Mouse (Mus musculus): Measurements from ENCODE around the gene 4430402I18Rik. TPM values are rescaled to one million over a fixed set of nuclear protein-coding genes. Genes with fewer than 3 reads are reported as not detected.

4430402I18Rik gene
- total RNA-seq, 2 experiments from 2014 or later, result 27.8 to 33.8 TPM

- no peak for DNase-seq
Measured at GRCm38 (mm10) chr19:28968178-28968577, 578 bp upstream of the 4430402I18Rik start.

DNA sequence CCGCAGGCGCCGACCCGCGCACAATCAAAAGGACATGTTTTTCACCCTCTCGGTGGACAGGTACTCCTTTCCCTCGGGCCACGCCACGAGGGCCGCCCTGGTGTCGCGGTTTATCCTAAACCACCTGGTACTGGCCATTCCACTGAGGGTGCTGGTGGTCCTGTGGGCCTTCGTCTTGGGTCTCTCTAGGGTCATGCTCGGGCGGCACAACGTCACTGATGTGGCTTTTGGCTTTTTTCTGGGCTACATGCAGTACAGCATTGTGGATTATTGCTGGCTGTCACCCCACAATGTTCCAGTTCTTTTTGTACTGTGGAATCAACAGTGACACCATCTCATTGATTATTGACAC lies 3.1 kb downstream of the 4430402I18Rik start:
- DNase-seq, result no peak

DNA sequence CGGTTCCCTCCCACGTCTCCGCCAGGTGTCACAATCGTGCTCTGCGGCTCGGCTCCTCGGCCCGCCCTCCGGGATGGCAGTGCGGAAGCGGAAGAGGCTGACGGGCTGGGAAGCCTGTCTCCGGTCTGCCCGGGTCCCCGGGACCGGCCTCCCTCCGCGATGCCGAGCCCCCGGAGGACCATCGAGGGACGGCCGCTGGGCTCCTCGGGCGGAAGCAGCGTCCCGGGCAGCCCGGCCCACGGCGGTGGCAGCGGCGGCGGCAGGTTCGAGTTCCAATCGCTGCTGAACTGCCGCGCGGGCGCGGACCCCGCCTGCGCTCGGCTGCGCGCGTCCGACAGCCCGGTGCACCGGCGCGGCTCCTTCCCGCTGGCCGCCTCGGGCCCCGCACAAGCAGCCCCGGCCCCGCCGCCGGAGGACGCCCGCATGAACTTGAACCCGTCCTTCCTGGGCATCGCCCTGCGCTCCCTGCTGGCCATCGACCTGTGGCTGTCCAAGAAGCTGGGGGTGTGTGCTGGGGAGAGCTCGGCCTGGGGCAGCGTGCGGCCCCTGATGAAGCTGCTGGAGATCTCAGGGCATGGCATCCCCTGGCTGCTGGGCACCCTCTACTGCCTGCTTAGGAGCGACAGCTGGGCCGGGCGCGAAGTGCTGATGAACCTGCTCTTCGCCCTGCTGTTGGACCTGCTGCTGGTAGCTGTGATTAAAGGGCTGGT lies 3.6 kb downstream of the 4430402I18Rik start, which contains the start of gene Plpp6:
TSS of gene Plpp6 (plus strand) at position 112 of the 710 bp plus-strand sequence.
- peak; percentile 88 to 92 for DNase-seq

DNA sequence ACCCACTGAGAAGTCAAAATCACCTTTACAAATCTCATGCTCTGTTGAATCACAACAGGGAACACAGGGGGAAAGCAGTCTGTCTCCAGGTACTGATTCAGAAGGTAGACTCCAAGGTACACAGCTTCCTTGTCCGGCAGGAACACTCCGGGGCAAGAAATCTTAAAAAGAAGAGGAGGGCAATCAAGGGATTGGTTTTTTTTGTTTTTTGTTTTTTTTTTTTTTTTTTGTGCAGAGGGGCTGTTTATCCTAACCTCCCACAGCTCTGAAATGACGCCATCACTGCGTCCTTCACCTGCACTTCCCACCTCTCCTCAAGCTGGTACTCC lies 4.1 kb downstream of the 4430402I18Rik start:
- no peak for DNase-seq

DNA sequence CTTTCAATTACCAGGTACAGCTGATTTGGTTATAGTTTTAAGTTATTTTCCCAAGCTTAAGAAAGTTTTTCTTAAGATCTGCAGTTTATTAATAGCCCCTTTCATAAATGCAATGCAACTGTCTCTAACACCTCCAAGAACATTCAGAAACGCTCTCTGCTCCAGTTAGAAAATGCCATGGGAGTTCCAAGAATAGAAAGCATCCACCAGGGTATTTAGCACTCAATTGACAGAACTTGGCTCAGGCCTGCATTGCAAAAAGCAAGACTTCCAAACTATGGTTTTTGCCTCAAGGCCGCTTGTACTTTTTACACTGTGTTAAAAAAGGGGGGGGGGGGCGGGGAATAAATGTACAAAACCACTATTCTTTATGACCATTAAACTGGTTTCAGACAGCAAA lies 4.5 kb downstream of the 4430402I18Rik start:
- DNase-seq, result peak; percentile 30 to 46

DNA sequence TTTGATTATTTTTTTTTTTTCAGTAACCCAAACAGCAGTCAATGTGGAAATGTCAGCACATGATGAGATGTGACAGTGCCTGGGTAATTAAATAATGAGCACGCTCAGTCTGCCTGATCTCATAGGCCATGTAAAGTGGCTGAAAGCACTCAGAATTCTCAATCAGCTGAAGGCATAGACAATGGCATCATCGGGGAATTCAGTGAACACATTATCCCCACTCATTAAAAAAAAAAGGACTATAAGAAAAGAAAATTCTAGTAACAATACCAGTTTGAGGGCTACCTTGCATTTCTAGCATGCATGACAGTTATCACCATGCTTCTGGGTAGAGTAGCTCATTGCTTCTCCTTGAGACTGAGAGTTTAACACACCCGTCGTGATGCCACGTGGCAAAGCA lies 16.3 kb downstream of the 4430402I18Rik start:
- no peak for DNase-seq

- no peak for DNase-seq
Measured at GRCm38 (mm10) chr19:28947311-28947710, 20.3 kb downstream of the 4430402I18Rik start.

GRCm38 (mm10) chr19:28946782-28947181 lies 20.8 kb downstream of the 4430402I18Rik start:
- DNase-seq, result peak in 1 of 2 experiments; percentile 25

DNA sequence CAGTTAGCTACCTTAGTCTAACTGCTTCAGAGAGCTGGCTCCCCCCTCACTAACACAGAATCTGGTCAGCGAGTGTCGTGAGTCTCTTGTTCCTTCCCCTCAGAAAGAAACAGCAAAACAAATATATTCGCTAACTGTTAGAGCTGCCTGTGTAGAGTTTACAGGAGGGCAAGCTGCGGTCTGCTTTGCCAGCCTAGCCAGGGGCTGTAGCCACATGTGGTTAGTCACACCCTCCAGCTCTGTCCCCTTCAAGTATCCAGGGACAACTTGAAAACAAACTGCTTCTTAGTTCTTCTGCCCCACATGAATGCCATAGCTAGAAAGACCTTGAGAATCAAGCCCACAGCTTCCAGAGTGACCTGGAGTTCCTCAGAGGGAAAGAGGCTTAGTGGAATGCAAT lies 26.3 kb downstream of the 4430402I18Rik start:
- DNase-seq, result no peak

GRCm38 (mm10) chr19:28940135-28940874 lies 27.3 kb downstream of the 4430402I18Rik start:
- peak; percentile 53 to 62 for DNase-seq

GRCm38 (mm10) chr19:28934897-28935296 lies 32.7 kb downstream of the 4430402I18Rik start:
- no peak for DNase-seq

DNA sequence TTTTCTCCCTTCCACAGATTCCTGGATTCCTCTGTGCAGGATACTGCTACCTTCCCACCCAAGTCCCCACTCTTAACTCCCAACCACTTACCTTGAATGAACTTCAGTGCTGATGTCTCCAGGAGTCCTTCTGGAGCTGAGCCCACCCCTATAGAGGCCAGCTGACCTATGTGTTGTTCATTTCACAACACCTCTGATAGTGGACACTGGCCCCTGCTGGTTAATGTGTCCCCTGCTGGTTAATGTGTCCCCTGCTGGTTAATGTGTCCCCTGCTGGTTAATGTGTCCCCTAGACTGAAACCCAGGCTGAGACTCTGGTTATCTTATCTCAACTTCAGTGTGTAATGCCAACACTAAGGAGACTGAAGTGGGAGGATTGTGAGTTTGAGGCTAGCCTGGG lies 38.6 kb downstream of the 4430402I18Rik start:
- no peak for DNase-seq

DNA sequence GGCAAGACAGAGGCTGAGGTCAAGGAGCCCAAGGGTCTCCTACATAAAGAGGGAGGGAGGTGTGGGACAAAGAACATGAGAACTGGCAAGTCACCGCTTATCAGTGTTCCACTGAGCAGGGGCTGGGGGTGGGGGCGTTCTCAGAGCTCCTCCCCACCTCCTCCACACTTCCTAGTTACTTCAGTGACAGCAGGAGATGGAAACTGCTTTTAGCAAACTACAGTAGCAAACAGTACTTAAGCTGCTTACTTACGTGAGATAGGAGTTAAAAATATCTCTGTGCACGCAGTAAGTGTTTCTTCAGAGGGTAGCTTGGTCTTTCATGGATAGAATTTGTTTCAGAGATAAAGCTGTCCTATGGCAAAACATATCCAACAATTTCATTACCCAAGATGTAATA lies 40.2 kb downstream of the 4430402I18Rik start:
- DNase-seq, result no peak

DNA sequence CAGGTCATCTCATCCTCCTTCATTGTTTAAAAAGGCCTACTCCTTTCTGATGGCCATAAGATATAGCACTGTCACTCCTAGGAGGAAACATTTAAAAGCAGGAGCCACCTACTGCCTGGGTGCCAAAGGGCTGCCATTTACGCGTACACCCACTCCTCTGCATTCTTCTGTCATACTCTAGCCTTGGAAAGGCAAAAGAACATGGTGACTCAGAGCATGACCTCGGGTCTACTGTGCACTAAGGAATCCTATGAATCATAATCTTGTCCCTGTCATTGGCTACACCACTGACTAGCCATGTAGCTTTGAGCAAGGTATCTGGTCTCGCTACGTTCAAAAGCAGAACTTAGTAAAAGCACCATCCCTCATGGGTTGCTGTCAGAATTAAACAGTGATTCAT lies 41.2 kb downstream of the 4430402I18Rik start:
- DNase-seq, result no peak

DNA sequence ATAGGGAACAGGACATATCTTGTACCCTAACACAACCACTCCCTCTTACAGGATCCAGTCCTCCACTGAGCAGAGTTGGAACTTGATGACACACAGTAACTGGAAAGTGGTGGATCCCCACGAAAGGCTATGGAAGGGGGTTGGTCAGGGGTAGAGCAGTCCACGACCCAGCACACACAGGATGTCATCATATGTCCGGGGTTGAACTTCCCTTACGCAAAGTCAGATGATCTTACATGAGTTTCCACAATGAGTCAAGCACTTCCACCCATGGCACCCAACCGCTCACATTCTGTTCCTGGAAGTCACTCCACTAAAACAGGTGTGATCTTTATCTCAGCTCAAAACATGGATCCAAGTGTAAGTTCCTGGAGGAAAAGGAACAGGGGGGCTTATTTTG lies 49.8 kb downstream of the 4430402I18Rik start:
- peak in 1 of 2 experiments; percentile 47 for DNase-seq

DNA sequence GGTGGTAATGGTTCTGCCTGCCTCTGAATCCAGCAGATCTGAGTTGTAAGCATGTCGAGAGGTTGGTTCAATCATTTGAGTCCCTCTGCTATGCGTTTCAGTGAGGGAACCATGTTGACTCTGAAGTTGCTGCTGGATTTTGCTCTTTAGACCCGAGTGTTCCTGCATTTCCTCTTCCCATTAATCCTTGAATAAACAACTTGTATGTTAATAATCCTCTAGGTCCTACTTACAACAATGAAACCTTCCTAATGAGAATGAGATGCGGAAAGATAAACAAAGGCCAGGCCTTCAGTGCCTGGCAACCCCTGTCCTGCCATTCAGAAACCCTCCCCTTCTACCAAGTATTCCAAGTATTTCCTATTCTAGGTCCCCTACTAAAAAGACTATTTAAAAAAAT lies 51.1 kb downstream of the 4430402I18Rik start:
- DNase-seq, result no peak

DNA sequence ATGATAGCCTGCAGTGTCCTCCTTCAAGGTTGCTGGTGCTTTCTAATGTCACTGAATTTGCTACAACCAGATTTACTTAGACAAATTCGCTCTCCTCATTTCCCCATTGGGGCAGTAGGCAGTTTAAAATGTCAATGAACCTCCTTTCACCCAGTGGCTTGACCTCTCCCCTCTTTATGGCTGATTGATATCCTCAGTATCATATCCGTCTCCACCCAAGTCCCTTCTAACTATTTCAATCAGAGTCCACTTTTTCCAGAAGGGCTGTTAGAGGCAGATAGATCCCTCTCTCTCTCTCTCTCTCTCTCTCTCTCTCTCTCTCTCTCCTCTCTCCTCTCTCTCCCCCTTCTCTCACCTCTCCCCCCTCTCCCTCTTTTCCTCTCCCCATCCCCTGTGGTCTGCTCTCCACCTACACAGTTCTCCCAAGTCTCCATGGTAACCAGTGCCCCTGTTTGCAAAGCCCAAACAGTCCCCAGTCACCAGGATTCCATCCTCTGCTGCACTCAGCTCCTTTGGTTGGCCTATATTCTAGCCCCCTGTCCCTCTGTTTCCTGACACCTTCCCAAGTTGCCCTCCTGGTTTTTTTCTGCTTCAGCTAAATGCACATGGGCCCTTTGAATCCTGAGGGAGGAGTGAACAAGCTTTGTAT lies 51.9 kb downstream of the 4430402I18Rik start:
- DNase-seq, result no peak

- no peak for DNase-seq
Measured at GRCm38 (mm10) chr19:28914598-28914997, 53.0 kb downstream of the 4430402I18Rik start.

- DNase-seq, result no peak
Measured at GRCm38 (mm10) chr19:28908693-28909092, 58.9 kb downstream of the 4430402I18Rik start.

GRCm38 (mm10) chr19:28908186-28908585 lies 59.4 kb downstream of the 4430402I18Rik start:
- no peak for DNase-seq

- DNase-seq, result no peak
Measured at GRCm38 (mm10) chr19:28903536-28904119, 64.0 kb downstream of the 4430402I18Rik start.

DNA sequence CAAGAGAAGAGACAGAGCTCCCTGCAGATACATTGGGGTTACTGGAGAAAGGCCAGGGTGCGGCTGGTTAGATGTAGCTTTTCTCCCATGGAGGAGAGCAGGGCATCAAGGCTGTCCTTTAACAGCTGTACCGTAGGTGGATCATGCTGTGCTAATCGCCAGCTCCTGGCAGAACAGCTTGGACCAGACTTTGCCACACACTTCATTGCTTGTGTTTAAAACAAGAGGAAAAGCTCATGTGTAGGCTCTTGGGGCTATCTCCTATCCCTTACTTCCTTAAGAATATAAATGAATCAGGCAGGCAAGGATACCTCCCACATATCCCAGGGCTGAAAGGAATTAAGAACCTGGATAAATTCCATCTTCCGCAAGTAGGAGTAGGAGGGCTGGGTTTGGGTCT lies 64.8 kb downstream of the 4430402I18Rik start:
- DNase-seq, result no peak

GRCm38 (mm10) chr19:28902111-28902510 lies 65.5 kb downstream of the 4430402I18Rik start:
- DNase-seq, result no peak
